Mouse (Mus musculus): ENCODE results near the gene Mllt11. TPM values are rescaled to one million over a fixed set of nuclear protein-coding genes. Genes with fewer than 3 reads are reported as not detected.

The Mllt11 gene
- polyA plus RNA-seq, 1 experiment, result 7.0 TPM

DNA sequence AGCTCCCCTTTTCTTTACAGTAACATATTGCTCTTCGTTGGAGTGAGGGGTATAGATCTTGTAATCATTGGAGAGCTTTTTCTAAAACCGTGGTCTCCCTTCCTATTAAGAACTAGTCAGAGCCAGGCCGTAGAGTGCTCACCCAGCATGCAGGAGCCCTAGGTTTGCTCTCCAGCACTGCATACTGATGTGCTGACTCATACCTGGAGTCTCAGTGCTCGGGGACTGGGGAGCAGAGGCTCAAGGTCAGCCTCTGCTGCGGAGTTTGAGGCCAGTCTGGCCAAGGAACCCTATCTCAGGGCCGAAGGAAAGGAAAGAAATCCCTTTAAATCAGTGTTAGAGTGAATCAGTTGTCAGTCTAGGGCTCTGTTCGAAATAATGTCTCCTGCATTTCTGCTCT is 800 bp upstream of the Mllt11 start:
- no peak overlapping the region for H3K4me3 ChIP-seq (ENCODE audit: insufficient read depth, low read depth, low read length)

DNA sequence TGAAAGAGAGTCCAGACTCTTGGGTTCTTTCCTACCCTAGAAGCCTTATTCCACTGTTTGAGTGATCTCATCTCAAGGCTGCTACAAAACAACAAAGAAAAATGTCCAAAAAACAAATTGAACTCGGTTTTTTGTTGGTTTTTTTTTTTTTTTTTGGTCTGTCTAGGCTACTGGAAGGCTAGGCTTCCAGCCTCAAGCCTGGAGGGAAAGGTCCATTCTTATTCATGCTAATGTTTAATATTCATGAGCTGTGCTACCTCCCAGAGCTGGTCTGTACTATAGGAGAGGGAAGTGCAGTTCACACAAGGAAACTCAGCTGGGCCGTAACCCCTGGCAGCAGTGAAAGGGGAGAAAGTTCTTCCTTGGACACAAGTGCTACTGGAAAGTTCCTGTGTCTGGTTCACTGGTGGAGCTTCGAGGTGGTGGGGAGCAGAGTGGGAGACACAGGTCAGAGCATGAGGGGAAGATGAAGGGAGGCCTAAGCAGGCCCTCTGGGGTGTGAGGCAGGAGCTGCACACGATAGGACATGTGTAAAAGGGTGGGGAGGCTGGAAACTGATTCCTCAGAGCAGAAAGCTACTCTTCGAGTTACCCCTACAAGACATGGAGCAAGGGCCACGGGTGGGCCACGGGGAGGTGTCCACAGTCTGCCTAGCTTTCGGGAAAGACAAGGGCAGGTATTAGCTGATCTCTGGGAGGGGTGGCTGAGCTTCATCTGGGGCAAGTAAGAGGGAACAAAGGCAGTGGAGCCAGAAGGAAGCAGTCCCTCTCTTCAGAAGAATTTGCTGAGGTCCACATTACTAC is 1.3 kb downstream of the Mllt11 start:
- Histone ChIP-seq H3K4me3 (ENCODE audit: insufficient read depth, low read depth, low read length) (peak overlapping the region; percentile 63), H3K4me1 (ENCODE audit: control insufficient read depth, insufficient read depth, insufficient read length, low read length) (peaks cover 20% of the 10 kb centered on the region), H3K27ac (replicated peaks; ENCODE audit: low read depth, low read length) (peak overlapping the region; percentile 88)

More for the DNA sequence above, 800 bp upstream of the Mllt11 start:
- Histone ChIP-seq H3K4me1 (ENCODE audit: control insufficient read depth, insufficient read depth, insufficient read length, low read length) (peaks cover 20% of the 10 kb centered on the region), H3K27ac (replicated peaks; ENCODE audit: low read depth, low read length) (peak overlapping the region; percentile 17)

DNA sequence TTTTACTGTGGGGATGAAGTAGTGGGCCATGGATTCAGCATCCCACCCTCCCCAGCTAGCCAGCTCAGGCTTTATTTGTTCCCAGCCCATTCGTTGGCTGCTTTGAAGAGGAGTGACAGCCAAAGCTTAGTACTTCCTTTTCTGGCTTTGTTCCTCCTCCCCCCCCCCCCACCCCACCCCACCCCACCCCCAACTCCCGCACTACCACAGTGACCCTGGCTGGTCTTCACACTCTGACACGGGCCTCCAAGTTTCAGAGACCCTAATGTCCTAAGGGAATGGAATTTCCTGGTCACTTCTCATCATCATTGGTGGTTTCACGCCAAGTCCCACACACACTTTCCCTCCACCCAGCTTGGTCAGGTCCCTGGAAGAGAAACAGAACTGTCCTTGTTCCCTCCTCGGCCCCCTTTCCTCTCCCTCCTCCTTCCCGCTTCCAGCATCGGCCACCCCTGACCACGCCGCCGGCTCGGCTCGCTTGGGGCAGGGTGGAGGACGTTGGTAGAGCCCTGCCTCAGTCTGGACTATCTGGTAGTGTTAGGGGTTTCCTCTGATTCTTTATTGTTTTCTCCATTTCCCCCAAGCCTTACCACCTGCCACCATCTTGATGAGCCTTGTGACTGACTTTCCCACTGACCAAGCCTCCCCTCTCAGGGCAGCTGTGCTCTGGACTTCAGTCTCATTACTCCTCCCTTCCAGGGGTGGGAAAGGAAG is 2.0 kb downstream of the Mllt11 start:
- Histone ChIP-seq H3K4me3 (ENCODE audit: insufficient read depth, low read depth, low read length) (peak overlapping the region; percentile 88), H3K4me1 (ENCODE audit: control insufficient read depth, insufficient read depth, insufficient read length, low read length) (peaks cover 20% of the 10 kb centered on the region), H3K27ac (replicated peaks; ENCODE audit: low read depth, low read length) (peak overlapping the region; percentile 88)

DNA sequence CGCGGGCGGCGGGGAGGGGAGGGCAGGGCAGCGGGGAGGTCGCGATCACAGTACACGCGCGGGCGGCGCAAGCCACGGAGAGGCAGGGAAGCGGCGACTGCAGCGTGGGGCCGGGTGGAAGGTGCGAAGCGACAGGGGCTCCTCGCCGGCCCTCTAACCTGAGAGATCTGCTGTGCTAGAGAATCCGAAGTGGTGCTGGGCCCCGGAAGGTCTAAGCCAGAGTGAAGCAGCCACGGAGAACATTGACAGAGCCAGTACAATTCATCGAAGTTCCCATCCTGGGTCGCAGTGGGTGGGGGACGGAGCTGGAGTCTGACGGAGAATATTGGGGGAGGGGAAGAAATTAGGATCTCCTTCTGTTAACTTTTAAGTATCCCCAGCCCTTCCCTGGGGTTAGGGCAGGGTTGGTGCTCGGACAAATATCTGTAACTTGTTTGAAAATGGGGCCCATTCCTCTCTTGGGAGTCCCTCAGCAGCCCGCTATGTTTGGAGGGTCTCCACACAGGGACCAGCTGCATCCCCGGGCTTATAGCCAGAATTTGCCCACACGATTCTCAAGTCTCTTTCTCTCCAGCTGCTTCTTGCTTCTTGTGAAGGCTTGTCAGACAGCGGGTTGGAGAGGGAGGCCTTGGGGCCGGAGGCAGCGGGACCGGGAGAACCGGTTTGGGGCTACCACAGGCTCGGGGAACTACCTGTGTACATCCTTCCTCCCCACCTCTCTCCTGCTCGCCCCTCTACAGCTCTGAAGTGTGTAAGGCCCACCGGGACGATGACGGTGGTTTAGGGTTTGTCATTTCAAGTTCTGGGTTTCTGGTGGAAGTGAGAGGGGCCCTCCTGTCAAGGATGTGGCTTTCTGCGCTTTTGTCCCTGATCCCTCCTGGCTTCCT is 2.8 kb downstream of the Mllt11 start:
- Histone ChIP-seq H3K4me3 (ENCODE audit: insufficient read depth, low read depth, low read length) (peak overlapping the region; percentile 88), H3K27ac (replicated peaks; ENCODE audit: low read depth, low read length) (peak overlapping the region; percentile 73), H3K4me1 (ENCODE audit: control insufficient read depth, insufficient read depth, insufficient read length, low read length) (peaks cover 20% of the 10 kb centered on the region)

DNA sequence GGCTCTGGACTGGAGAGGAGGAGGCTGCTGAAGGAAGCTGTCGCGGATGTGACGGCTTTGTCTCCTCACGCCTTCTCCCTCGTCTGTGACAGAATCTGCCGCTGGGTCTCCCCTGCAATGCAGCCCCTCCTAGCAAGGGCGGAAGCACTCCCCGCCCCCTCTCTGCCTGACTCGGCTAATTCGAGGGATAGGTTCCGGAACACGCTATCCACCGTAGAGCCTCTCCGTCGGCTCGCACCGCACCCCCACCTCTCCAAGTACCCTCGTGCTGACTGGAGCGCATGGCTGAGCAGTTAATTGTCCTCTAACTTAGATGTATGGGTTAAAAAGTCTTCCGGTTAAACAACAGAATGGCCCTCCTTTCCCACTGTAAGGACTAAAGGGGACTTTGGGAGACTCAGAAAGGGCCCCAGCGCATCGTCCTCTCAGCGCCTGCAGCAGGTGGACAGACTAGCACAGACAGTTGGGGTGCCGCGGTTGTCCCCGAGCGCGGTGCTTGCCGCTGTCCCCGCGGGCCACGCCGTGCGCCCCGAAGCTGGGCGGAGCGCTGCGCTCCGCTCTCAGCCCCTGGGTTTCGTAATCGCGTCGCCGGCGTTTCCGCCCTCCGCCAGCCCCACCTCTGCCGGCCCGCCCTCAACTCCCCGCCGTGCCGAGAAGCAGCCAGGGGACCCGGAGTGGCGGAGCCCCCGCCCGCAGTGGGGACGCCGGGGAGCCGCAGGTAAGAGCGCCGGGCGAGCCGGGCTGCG is 3.6 kb downstream of the Mllt11 start, which contains the start of gene Cdc42se1:
Cdc42se1 (plus strand) TSS at position 585 of the 746 bp plus-strand sequence.
- peak within 1 kb of the TSS; percentile 88 for H3K27ac ChIP-seq (replicated peaks; ENCODE audit: low read depth, low read length)
- peaks cover 20% of the 10 kb centered on the region for H3K4me1 ChIP-seq (ENCODE audit: control insufficient read depth, insufficient read depth, insufficient read length, low read length)
- peak within 1 kb of the TSS; percentile 88 for H3K4me3 ChIP-seq (ENCODE audit: insufficient read depth, low read depth, low read length)

DNA sequence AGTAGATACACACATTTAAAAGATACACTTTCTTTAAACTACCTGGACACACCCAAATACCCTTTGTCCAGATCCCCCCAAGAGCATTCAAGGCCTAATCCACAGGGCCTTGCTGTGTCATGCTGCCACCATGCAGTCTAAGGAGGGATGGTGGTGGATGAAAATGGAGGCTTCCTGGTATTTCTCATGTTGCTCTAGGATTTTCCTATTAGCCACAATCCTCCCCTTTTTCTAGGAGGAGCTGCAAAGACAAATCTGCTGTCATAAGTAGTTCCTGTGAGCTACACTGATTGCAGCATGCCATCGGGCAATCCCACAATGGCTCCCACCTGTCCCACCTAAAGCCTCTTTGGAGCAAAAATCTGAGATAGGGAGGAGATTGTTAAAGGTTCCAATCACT is 4.8 kb downstream of the Mllt11 start:
- Histone ChIP-seq H3K27ac (replicated peaks; ENCODE audit: low read depth, low read length) (no peak overlapping the region), H3K4me3 (ENCODE audit: insufficient read depth, low read depth, low read length) (no peak overlapping the region)

DNA sequence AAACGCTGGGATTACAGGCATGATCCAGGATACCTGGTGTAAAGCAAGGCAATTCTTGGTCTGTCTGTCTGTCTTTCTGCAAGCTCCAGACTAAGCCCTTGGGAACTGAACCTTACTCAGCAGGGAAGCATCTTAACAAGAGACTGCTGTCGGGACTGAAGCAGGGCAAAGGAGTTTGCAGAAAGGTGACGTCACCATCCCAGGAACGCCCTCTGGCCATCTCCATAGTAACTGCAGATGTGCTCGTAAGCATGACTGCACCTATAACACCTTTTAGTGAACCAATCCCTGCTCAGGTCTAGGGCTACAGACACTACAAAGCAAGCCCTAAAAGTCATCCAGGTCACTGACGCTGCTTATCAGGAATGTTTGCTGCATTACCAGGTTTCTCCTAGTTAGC is 7.7 kb downstream of the Mllt11 start:
- no peak overlapping the region for H3K27ac ChIP-seq (replicated peaks; ENCODE audit: low read depth, low read length)
- H3K4me1 ChIP-seq (ENCODE audit: control insufficient read depth, insufficient read depth, insufficient read length, low read length), result no peaks in the 10 kb centered on the region
- no peak overlapping the region for H3K4me3 ChIP-seq (ENCODE audit: insufficient read depth, low read depth, low read length)

More for the DNA sequence above, 4.8 kb downstream of the Mllt11 start:
- H3K4me1 ChIP-seq (ENCODE audit: control insufficient read depth, insufficient read depth, insufficient read length, low read length), result peaks cover 20% of the 10 kb centered on the region

DNA sequence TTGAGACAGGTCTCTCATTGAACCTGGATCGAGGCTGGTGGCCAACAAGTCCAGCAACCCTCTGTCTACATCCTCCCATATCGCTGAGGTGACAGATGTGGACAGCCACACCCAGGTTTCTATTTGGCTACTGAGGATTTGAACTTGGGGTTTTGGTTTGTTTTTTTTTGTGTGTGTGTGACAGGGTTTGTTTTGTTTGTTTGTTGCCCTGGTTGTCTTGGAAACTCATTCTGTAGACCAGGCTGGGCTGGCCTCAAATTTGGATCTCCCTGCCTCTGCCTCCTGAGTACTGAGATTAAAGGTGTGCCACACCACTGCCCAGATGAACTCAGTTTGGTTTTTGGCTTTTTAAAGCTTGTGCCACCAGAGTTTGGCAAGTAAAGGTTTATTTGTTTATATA is 8.9 kb downstream of the Mllt11 start:
- Histone ChIP-seq H3K4me1 (ENCODE audit: control insufficient read depth, insufficient read depth, insufficient read length, low read length) (no peaks in the 10 kb centered on the region), H3K4me3 (ENCODE audit: insufficient read depth, low read depth, low read length) (no peak overlapping the region), H3K27ac (replicated peaks; ENCODE audit: low read depth, low read length) (0 out of 2 replicates have a peak overlapping the region, but pooled peaks have one; percentile 2)

DNA sequence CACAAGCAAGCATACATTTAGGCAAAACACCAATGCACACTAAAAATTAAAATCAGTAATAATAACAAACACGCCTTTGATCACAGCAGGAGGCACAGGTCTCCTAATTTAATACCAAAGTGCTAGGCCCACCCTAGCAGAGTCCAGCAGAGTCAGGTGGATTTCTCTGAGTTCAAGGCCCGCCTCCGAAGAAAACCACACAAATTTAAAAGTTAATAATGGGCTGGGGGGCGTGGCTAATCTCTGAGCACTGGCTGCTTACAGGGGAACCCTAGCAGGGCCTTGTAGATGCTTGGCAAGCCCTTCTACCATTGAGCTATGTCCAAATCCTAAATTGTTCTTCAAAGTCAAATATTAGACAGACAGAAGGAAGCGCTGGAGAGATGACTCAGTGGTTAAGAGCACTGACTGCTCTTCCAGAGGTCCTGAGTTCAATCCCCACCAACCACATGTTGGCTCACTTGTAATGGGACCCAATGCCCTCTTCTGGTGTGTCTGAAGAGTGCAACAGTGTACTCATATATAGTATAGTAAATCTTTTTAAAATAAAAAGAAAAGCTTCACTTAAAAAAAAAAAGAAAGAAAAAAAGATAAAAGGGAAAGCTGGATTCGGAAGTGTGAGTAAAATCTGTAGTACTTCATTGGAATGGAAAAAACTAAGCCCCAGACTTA is 13.4 kb downstream of the Mllt11 start:
- no peak overlapping the region for H3K27ac ChIP-seq (replicated peaks; ENCODE audit: low read depth, low read length)
- H3K4me3 ChIP-seq (ENCODE audit: insufficient read depth, low read depth, low read length), result peak overlapping the region; percentile 86; the same call in 1 of the 2 replicates
- H3K4me1 ChIP-seq (ENCODE audit: control insufficient read depth, insufficient read depth, insufficient read length, low read length), result no peaks in the 10 kb centered on the region

DNA sequence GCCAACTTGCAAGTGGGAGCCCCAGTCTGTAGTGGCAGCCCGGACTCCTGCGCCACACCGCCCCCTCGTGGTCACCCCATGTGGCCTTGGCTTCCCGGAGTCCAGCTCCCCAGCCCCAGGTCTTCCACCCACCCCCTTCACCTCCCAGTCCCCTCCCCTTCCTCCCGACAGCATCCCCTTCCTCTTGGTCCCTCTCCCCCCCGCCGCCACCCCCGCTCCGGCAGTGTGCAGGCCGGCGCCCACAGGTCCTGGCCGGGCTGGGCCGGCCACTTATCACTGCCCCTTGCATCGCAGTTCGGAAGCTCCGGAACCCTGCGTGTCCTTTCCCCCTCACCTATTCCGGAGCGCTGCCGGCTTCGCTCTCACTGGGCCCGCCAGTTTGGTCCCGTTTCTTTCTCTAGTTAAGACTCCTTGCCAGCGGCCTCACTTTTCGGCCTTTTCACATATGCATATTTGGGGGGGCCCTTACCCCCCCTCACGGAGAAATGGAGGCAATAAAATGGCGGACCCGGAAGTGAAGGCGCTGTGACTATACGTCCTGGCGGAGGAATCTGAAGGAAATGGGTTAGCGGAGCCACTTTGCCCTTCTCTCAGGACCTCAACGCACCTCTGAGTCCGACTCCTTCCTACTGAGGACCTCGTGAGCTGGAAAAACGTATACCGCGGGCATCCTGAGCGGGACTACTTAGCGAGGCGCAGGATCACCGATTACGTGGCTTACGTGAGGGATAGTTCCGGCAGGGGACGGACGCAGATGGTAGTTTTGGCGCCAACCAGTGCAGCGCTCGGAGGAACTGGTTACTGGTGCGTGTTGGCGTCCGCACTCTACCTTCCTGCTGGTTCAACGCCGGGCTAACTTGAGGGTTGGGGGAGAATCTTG is 14.5 kb downstream of the Mllt11 start, which contains the start of gene Gabpb2:
Gabpb2 (minus strand) TSS at position 662 of the 880 bp plus-strand sequence.
- Histone ChIP-seq H3K4me1 (ENCODE audit: control insufficient read depth, insufficient read depth, insufficient read length, low read length) (no peaks in the 10 kb centered on the region), H3K4me3 (ENCODE audit: insufficient read depth, low read depth, low read length) (peak within 1 kb of the TSS; percentile 86), H3K27ac (replicated peaks; ENCODE audit: low read depth, low read length) (peak within 1 kb of the TSS; percentile 99)

DNA sequence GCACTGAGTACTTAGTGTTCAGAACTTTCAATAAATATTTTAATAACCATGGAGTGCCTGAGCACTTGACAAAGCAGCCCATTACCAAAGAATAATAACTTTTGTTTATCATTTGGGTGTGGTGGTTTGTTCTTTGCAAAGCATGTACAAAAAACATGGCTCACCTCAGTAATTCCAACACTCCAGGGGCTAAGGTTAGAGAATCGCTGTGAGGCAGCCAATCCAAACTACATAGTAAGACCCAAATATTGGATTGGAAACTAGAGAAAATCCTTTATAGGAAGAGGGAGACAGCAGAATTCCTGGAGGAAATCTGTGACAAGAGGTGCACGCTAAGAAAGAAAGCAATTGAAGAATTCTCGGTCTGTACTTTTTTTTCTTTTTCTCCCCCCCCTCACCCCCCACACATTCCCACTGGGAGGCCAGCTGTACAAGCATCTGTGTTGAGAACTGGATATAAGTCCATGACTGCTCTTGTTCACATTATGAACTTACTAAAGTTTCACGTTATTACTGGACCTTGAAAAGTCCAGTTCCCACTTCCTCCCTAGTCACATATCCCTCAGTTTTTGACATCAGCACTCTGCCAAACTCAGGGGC is 15.2 kb downstream of the Mllt11 start:
- Histone ChIP-seq H3K27ac (replicated peaks; ENCODE audit: low read depth, low read length) (0 out of 2 replicates have a peak overlapping the region, but pooled peaks have one; percentile 10), H3K4me1 (ENCODE audit: control insufficient read depth, insufficient read depth, insufficient read length, low read length) (no peaks in the 10 kb centered on the region), H3K4me3 (ENCODE audit: insufficient read depth, low read depth, low read length) (peak overlapping the region; percentile 55)

DNA sequence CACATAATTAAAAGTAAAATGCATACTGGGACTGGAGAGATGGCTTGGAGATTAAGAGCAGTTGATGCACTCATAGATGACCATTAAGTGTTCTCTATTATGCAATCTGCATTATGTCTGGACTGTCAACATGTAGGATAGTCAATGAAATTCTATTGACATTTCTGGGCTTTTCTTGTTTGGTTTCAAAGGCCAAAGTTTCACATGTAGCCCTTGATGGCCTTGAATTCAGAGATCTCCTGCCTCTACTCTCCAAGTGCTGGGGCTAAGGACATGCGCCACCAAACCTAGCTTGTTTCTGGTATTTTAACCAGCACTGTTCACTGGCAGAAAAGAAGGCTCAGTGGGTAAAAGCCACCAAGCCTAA is 18.4 kb downstream of the Mllt11 start:
- Histone ChIP-seq H3K4me3 (ENCODE audit: insufficient read depth, low read depth, low read length) (no peak overlapping the region), H3K27ac (replicated peaks; ENCODE audit: low read depth, low read length) (no peak overlapping the region), H3K4me1 (ENCODE audit: control insufficient read depth, insufficient read depth, insufficient read length, low read length) (no peaks in the 10 kb centered on the region)

All from brown adipose tissue, adult 24 weeks (tissue).